Mouse (Mus musculus) midbrain, postnatal 0 days (tissue): ENCODE results near the gene Ubb. TPM values are rescaled to one million over a fixed set of nuclear protein-coding genes. Genes with fewer than 3 reads are reported as not detected.

ENCODE experiments used
- ATAC-seq: fragments of 200-750 bp; cut with Nextera tagmentation; 2 replicates; pipeline ENCODE4 v1.8.0; 2017; ENCODE audit warnings: moderate number of reproducible peaks, mild to moderate bottlenecking, moderate TSS enrichment, moderate library complexity; ENCODE audit not compliant: low FRiP score
- DNase-seq: peaks from one replicate; pipeline ENCODE4 v3.0.0-alpha.2; 2015; ENCODE audit warnings: low spot score
- H3K27ac ChIP-seq: fragments of 300-500 bp; sonication (generic); 2 replicates; pipeline ENCODE4 v1.5.1; 2014; ENCODE audit warnings: low read depth, mild to moderate bottlenecking, low read length, mixed read lengths
- H3K27me3 ChIP-seq: fragments of 300-500 bp; sonication (generic); 2 replicates; pipeline ENCODE4 v1.6.1; 2014; ENCODE audit warnings: low read length, control low read depth, mixed read lengths; ENCODE audit not compliant: insufficient read depth
- H3K36me3 ChIP-seq: fragments of 300-500 bp; sonication (generic); 2 replicates; pipeline ENCODE4 v1.6.1; 2014; ENCODE audit warnings: low read length, control low read depth, mixed read lengths; ENCODE audit not compliant: insufficient read depth
- H3K4me1 ChIP-seq: fragments of 300-500 bp; sonication (generic); 2 replicates; pipeline ENCODE4 v1.6.1; 2014; ENCODE audit warnings: mild to moderate bottlenecking, control low read depth, antibody characterized with exemption, low read length, mixed read lengths; ENCODE audit not compliant: insufficient read depth
- H3K4me2 ChIP-seq: fragments of 300-500 bp; sonication (generic); 2 replicates; pipeline ENCODE4 v1.6.1; 2014; ENCODE audit warnings: low read depth, mild to moderate bottlenecking, low read length, mixed read lengths; ENCODE audit not compliant: poor library complexity, severe bottlenecking
- H3K4me3 ChIP-seq: fragments of 300-500 bp; sonication (generic); 2 replicates; pipeline ENCODE4 v1.5.1; 2014; ENCODE audit warnings: low read depth, mild to moderate bottlenecking, low read length, moderate library complexity
- H3K9ac ChIP-seq: fragments of 300-500 bp; sonication (generic); replicated peaks from 2 replicates; pipeline ENCODE4 v1.6.1; 2014; ENCODE audit warnings: mild to moderate bottlenecking, low read length, moderate library complexity, mixed read lengths; ENCODE audit not compliant: poor library complexity, severe bottlenecking
- H3K9me3 ChIP-seq: fragments of 300-500 bp; sonication (generic); 2 replicates; pipeline ENCODE4 v1.6.1; 2016; ENCODE audit warnings: low read length, control low read depth
- CTCF ChIP-seq: IDR thresholded peaks from 2 replicates; pipeline ENCODE4 v1.5.1; 2016; ENCODE audit warnings: antibody characterized with exemption, mild to moderate bottlenecking
- WGBS: fragments of 180-500 bp; shearing (Covaris S2); extraction: QIAGEN DNeasy Blood & Tissue Kit; methylation state at CpG from one replicate; pipeline ENCODE4 v1.1.7; 2014; 5-methylcytosine and 5-hydroxymethylcytosine counted together
- polyA plus RNA-seq: library from polyadenylated mRNA; unstranded; fragments of >200 nt; fragmentation: Nextera tagmentation; extraction: Ambion mirVana; gene quantifications from 2 replicates; pipeline ENCODE4 v1.2.1, GENCODE M21; 2015
- total RNA-seq: library from RNA; depleted of rRNA; stranded (reverse); fragments of >200 nt; gene quantifications from 2 replicates; pipeline ENCODE4 v1.2.3, GENCODE M21; 2014

Ubb gene
- total and polyA plus RNA-seq, 2 experiments from 2014 or later = 2,095 to 4,479 TPM

- 0 out of 2 replicates have a peak overlapping the region, but pooled peaks have one; percentile 33 for H3K9ac ChIP-seq
- no peak for ATAC-seq
These were observed 13.4 kb upstream of the Ubb start for GRCm38 (mm10) chr11:62537590-62537989.

GRCm38 (mm10) chr11:62538321-62539088, 12.5 kb upstream of the Ubb start:
- peak; percentile 45 for DNase-seq
- H3K36me3 ChIP-seq = no peaks in the 10 kb centered on the region
- peak overlapping the region; percentile 88 for H3K9ac ChIP-seq
- peak overlapping the region; percentile 85 for H3K4me3 ChIP-seq
- WGBS = under 1% methylated on average over 68 of the region's 73 CpGs
- ATAC-seq = peak; percentile 80
- H3K9me3 ChIP-seq = no peaks in the 10 kb centered on the region
- peak overlapping the region; percentile 88 for H3K27ac ChIP-seq
- H3K4me1 ChIP-seq = no peaks in the 10 kb centered on the region
- TF ChIP-seq CTCF = peak; percentile 15; the same call in 1 of the 2 replicates
- peak overlapping the region; percentile 81 for H3K4me2 ChIP-seq
- no peaks in the 10 kb centered on the region for H3K27me3 ChIP-seq

More at GRCm38 (mm10) chr11:62537590-62537989, 13.4 kb upstream of the Ubb start:
- peak overlapping the region; percentile 85 for H3K4me3 ChIP-seq
- no peaks in the 10 kb centered on the region for H3K27me3 ChIP-seq
- no peaks in the 10 kb centered on the region for H3K9me3 ChIP-seq
- H3K36me3 ChIP-seq = no peaks in the 10 kb centered on the region
- 10% methylated on average over 7 of the region's 7 CpGs for WGBS
- H3K27ac ChIP-seq = no peak overlapping the region; the same call in 1 of the 2 replicates
- TF ChIP-seq CTCF = no peak
- peak overlapping the region; percentile 81 for H3K4me2 ChIP-seq
- DNase-seq = peak; percentile 16
- no peaks in the 10 kb centered on the region for H3K4me1 ChIP-seq

GRCm38 (mm10) chr11:62539089-62539890, 11.7 kb upstream of the Ubb start, which contains the start of gene Cenpv:
TSS of gene Cenpv (minus strand) at chr11:62539261.
- Histone ChIP-seq H3K27ac (peak within 1 kb of the TSS; percentile 88), H3K9ac (peak within 1 kb of the TSS; percentile 88), H3K36me3 (no peaks in the 10 kb centered on the region), H3K27me3 (no peaks in the 10 kb centered on the region), H3K9me3 (no peaks in the 10 kb centered on the region), H3K4me2 (peak within 1 kb of the TSS; percentile 81), H3K4me1 (no peaks in the 10 kb centered on the region), H3K4me3 (peak within 1 kb of the TSS; percentile 85)
- ATAC-seq = peak; percentile 68
- no peak for TF ChIP-seq CTCF
- peak; percentile 73 for DNase-seq
- WGBS = 5% methylated on average over 43 of the region's 57 CpGs

GRCm38 (mm10) chr11:62540167-62540566, 10.8 kb upstream of the Ubb start:
- H3K36me3 ChIP-seq = no peaks in the 10 kb centered on the region
- H3K27me3 ChIP-seq = no peaks in the 10 kb centered on the region
- TF ChIP-seq CTCF = no peak
- no peak for DNase-seq
- no peak overlapping the region for H3K4me2 ChIP-seq
- WGBS = 79% methylated on average over 7 of the region's 7 CpGs
- H3K27ac ChIP-seq = no peak overlapping the region
- no peak overlapping the region for H3K4me3 ChIP-seq
- no peak for ATAC-seq
- no peaks in the 10 kb centered on the region for H3K9me3 ChIP-seq
- no peaks in the 10 kb centered on the region for H3K4me1 ChIP-seq
- H3K9ac ChIP-seq = no peak overlapping the region

DNA sequence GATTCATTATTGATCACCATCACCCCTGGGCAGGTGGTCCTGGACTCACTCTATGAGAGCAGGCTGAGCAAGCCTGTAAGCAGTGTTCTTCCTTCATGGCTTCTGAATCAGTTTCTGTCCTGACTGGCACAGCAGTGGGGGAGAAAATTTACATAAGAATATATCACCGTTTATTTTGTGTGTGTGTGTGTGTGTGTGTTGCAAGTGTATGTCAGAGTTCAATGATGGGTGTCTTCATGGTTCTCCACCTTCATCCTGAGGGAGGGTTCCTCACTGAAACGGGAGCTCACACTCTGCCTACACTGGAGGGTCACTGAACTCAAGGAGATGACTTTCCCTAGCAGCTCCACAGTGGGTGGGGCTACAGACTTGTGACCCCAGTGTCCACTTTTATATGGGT, 10.0 kb upstream of the Ubb start:
- ATAC-seq (no peak), DNase-seq (no peak)
- H3K27ac ChIP-seq = no peak overlapping the region
- H3K4me1 ChIP-seq = no peaks in the 10 kb centered on the region
- H3K9me3 ChIP-seq = no peaks in the 10 kb centered on the region
- no peak overlapping the region for H3K4me3 ChIP-seq
- no peaks in the 10 kb centered on the region for H3K36me3 ChIP-seq
- no peak overlapping the region for H3K4me2 ChIP-seq
- H3K9ac ChIP-seq = no peak overlapping the region
- H3K27me3 ChIP-seq = no peaks in the 10 kb centered on the region
- 59% methylated on average over 2 of the region's 2 CpGs for WGBS
- no peak for TF ChIP-seq CTCF
